Comparison of ENCODE assay signal across 21 mouse cellular contexts in genomic region chr2:174540717-174541116, GRCm38 (mm10).
DNase-seq lines count a peak whose midpoint lies in the region; ATAC-seq lines count a peak whose summit lies in the region.
"Had no signal": no experiment of that assay in that cellular context is flagged by ENCODE, and none has a peak within 500 bp of the region (broad histone marks: within the 10 kb centered on the region; RNA-seq: fewer than 3 reads in every experiment).

No protein-coding gene starts in this region.

- no peaks in the 10 kb centered on the region for H3K4me1 ChIP-seq in embryonic facial prominence, embryonic 11.5 days (ENCODE audit: control insufficient read depth, insufficient read depth, low read length)
- peaks cover 6% of the 10 kb centered on the region; the same call in 1 of the 2 replicates for H3K4me1 ChIP-seq in embryonic facial prominence, embryonic 10.5 days
- H3K4me1 ChIP-seq in embryonic facial prominence, embryonic 14.5 days (ENCODE audit: control insufficient read depth, insufficient read depth, low read length), result no peaks in the 10 kb centered on the region
- 0 out of 2 replicates have a peak, but pooled peaks cover 6% of the 10 kb centered on the region for H3K4me1 ChIP-seq in limb, embryonic 12.5 days (replicated peaks)
- H3K4me1 ChIP-seq in midbrain, embryonic 14.5 days (ENCODE audit: control insufficient read depth, insufficient read depth, low read length), result no peaks in the 10 kb centered on the region
- H3K4me1 ChIP-seq: forebrain, embryonic 12.5 days; heart, embryonic 12.5 days; hindbrain, embryonic 10.5 days had no signal

- H3K27me3 ChIP-seq in embryonic facial prominence, embryonic 11.5 days (ENCODE audit: control insufficient read depth, insufficient read depth, low read length), result no peaks in the 10 kb centered on the region
- H3K27me3 ChIP-seq in embryonic facial prominence, embryonic 10.5 days (replicated peaks; ENCODE audit: low read depth, poor library complexity, severe bottlenecking), result no peaks in the 10 kb centered on the region
- H3K27me3 ChIP-seq in embryonic facial prominence, embryonic 14.5 days (replicated peaks; ENCODE audit: control insufficient read depth, insufficient read depth, low read length), result no peaks in the 10 kb centered on the region
- no peaks in the 10 kb centered on the region for H3K27me3 ChIP-seq in limb, embryonic 12.5 days
- no peaks in the 10 kb centered on the region for H3K27me3 ChIP-seq in midbrain, embryonic 14.5 days (ENCODE audit: control insufficient read depth, insufficient read depth, low read length)
- H3K27me3 ChIP-seq: CH12.LX; forebrain, embryonic 12.5 days; heart, embryonic 12.5 days; Patski had no signal

- no peak overlapping the region for H3K9ac ChIP-seq in embryonic facial prominence, embryonic 11.5 days (replicated peaks; ENCODE audit: low read length)
- no peak overlapping the region for H3K9ac ChIP-seq in embryonic facial prominence, embryonic 14.5 days (ENCODE audit: low read depth, low read length)
- H3K9ac ChIP-seq in limb, embryonic 12.5 days (replicated peaks), result no peak overlapping the region
- no peak overlapping the region for H3K9ac ChIP-seq in midbrain, embryonic 14.5 days (replicated peaks; ENCODE audit: low read length)
- H3K9ac ChIP-seq: forebrain, embryonic 12.5 days; heart, embryonic 12.5 days; hindbrain, embryonic 14.5 days had no signal

- H3K27ac ChIP-seq in embryonic facial prominence, embryonic 11.5 days (replicated peaks; ENCODE audit: low read depth, low read length), result no peak overlapping the region
- no peak overlapping the region for H3K27ac ChIP-seq in embryonic facial prominence, embryonic 10.5 days (replicated peaks)
- no peak overlapping the region for H3K27ac ChIP-seq in embryonic facial prominence, embryonic 14.5 days (replicated peaks; ENCODE audit: low read depth, low read length)
- H3K27ac ChIP-seq in limb, embryonic 12.5 days, result no peak overlapping the region; the same call in 1 of the 2 replicates
- H3K27ac ChIP-seq in midbrain, embryonic 14.5 days (replicated peaks; ENCODE audit: low read depth, low read length), result no peak overlapping the region
- H3K27ac ChIP-seq: forebrain, embryonic 12.5 days; heart, adult 2 months; hindbrain, embryonic 10.5 days; hindbrain, embryonic 14.5 days had no signal

- peak; percentile 7 for DNase-seq in embryonic facial prominence, embryonic 11.5 days (ENCODE audit: low spot score)
- no peak for DNase-seq in embryonic facial prominence, embryonic 10.5 days (ENCODE audit: low spot score)
- DNase-seq in embryonic facial prominence, embryonic 14.5 days (ENCODE audit: low spot score), result peak; percentile 26
- DNase-seq in yolk sac, embryonic 10.5 days (ENCODE audit: low spot score), result peak; percentile 8
- DNase-seq in midbrain, embryonic 14.5 days, result no peak
- DNase-seq: adrenal gland, adult 2 months; adrenal gland, postnatal 25 days; cerebellum, adult 18-20 months; cerebellum, adult 9-11 months; cerebellum, postnatal 36 days; gastrocnemius, postnatal 10 days; heart, adult 2 months had no signal

- ATAC-seq in embryonic facial prominence, embryonic 11.5 days (replicated peaks; ENCODE audit: insufficient number of reproducible peaks, low FRiP score, low TSS enrichment, low read depth), result no peak; the same call in 1 of the 2 replicates
- no peak for ATAC-seq in embryonic facial prominence, embryonic 14.5 days (ENCODE audit: low read depth)
- ATAC-seq in limb, embryonic 12.5 days (ENCODE audit: insufficient number of reproducible peaks, insufficient read depth, low FRiP score, low TSS enrichment, low read depth), result 0 out of 2 replicates have a peak, but pooled peaks have one; percentile 42
- ATAC-seq in midbrain, embryonic 14.5 days (ENCODE audit: low FRiP score, low TSS enrichment), result no peak
- ATAC-seq: activated CD4-positive, CD25-positive, alpha-beta regulatory T cell, adult 4 months; forebrain, embryonic 16.5 days; Patski had no signal

- H3K9me3 ChIP-seq in embryonic facial prominence, embryonic 11.5 days (replicated peaks; ENCODE audit: control insufficient read depth, low read length), result no peaks in the 10 kb centered on the region
- H3K9me3 ChIP-seq in embryonic facial prominence, embryonic 10.5 days, result no peaks in the 10 kb centered on the region; the same call in 1 of the 2 replicates
- H3K9me3 ChIP-seq in embryonic facial prominence, embryonic 14.5 days (ENCODE audit: control insufficient read depth, low read length), result peaks cover 3% of the 10 kb centered on the region
- H3K9me3 ChIP-seq in limb, embryonic 12.5 days, result no peaks in the 10 kb centered on the region
- no peaks in the 10 kb centered on the region for H3K9me3 ChIP-seq in midbrain, embryonic 14.5 days (ENCODE audit: control insufficient read depth, low read length)

- 61% methylated on average over 5 of the region's 5 CpGs for WGBS in embryonic facial prominence, embryonic 11.5 days
- 61% methylated on average over 5 of the region's 5 CpGs for WGBS in embryonic facial prominence, embryonic 10.5 days
- WGBS in embryonic facial prominence, embryonic 14.5 days, result 40% methylated on average over 5 of the region's 5 CpGs
- WGBS in limb, embryonic 12.5 days, result 47% methylated on average over 5 of the region's 5 CpGs
- 86% methylated on average over 5 of the region's 5 CpGs for WGBS in midbrain, embryonic 14.5 days

- no peak overlapping the region for H3K4me3 ChIP-seq in embryonic facial prominence, embryonic 11.5 days (ENCODE audit: low read depth, low read length)
- H3K4me3 ChIP-seq in embryonic facial prominence, embryonic 10.5 days, result no peak overlapping the region
- H3K4me3 ChIP-seq in embryonic facial prominence, embryonic 14.5 days (ENCODE audit: low read depth, low read length), result no peak overlapping the region
- H3K4me3 ChIP-seq in limb, embryonic 12.5 days (replicated peaks), result no peak overlapping the region
- H3K4me3 ChIP-seq in midbrain, embryonic 14.5 days (replicated peaks; ENCODE audit: low read depth, low read length), result no peak overlapping the region
- H3K4me3 ChIP-seq: forebrain, embryonic 12.5 days; heart, adult 2 months; heart, embryonic 12.5 days; hindbrain, embryonic 10.5 days had no signal

- H3K36me3 ChIP-seq in embryonic facial prominence, embryonic 11.5 days (replicated peaks; ENCODE audit: control insufficient read depth, insufficient read depth, low read depth, low read length), result no peaks in the 10 kb centered on the region
- no peaks in the 10 kb centered on the region for H3K36me3 ChIP-seq in embryonic facial prominence, embryonic 10.5 days (replicated peaks)
- H3K36me3 ChIP-seq in embryonic facial prominence, embryonic 14.5 days (ENCODE audit: control insufficient read depth, insufficient read depth, low read length), result no peaks in the 10 kb centered on the region
- H3K36me3 ChIP-seq in limb, embryonic 12.5 days, result no peaks in the 10 kb centered on the region
- H3K36me3 ChIP-seq in midbrain, embryonic 14.5 days (ENCODE audit: control insufficient read depth, insufficient read depth, low read length), result no peaks in the 10 kb centered on the region
- H3K36me3 ChIP-seq: forebrain, embryonic 12.5 days; heart, embryonic 12.5 days; hindbrain, embryonic 10.5 days had no signal

- no peak overlapping the region for H3K4me2 ChIP-seq in embryonic facial prominence, embryonic 11.5 days (ENCODE audit: low read depth, low read length)
- no peak overlapping the region for H3K4me2 ChIP-seq in embryonic facial prominence, embryonic 14.5 days (ENCODE audit: low read depth, low read length)
- no peak overlapping the region for H3K4me2 ChIP-seq in limb, embryonic 12.5 days
- no peak overlapping the region for H3K4me2 ChIP-seq in midbrain, embryonic 14.5 days (ENCODE audit: low read length)
- H3K4me2 ChIP-seq: forebrain, embryonic 12.5 days; heart, embryonic 12.5 days; hindbrain, embryonic 14.5 days had no signal

Comparison
In these comparisons a context has a peak if more than half of its experiments do, and no peak if none do; other contexts are left out.
1. DNase-seq: peak in embryonic facial prominence, embryonic 11.5 days (single experiment), embryonic facial prominence, embryonic 14.5 days (single experiment) and yolk sac, embryonic 10.5 days (single experiment); none in embryonic facial prominence, embryonic 10.5 days (single experiment) and midbrain, embryonic 14.5 days (single experiment).